Mouse (Mus musculus) midbrain, postnatal 0 days (tissue): ENCODE data around the gene Mnd1. TPM values are rescaled to one million over a fixed set of nuclear protein-coding genes. Genes with fewer than 3 reads are reported as not detected.
A peak's percentile ranks its signal among the peaks of the same experiment; 100 is the strongest.

Source experiments
- ATAC-seq: fragments of 200-750 bp; cut with Nextera tagmentation; 2 replicates; pipeline ENCODE4 v1.8.0; 2017; ENCODE audit warnings: moderate number of reproducible peaks, mild to moderate bottlenecking, moderate TSS enrichment, moderate library complexity; ENCODE audit not compliant: low FRiP score
- DNase-seq: peaks from one replicate; pipeline ENCODE4 v3.0.0-alpha.2; 2015; ENCODE audit warnings: low spot score
- H3K27ac ChIP-seq: fragments of 300-500 bp; sonication (generic); 2 replicates; pipeline ENCODE4 v1.5.1; 2014; ENCODE audit warnings: low read depth, mild to moderate bottlenecking, low read length, mixed read lengths
- H3K27me3 ChIP-seq: fragments of 300-500 bp; sonication (generic); 2 replicates; pipeline ENCODE4 v1.6.1; 2014; ENCODE audit warnings: low read length, control low read depth, mixed read lengths; ENCODE audit not compliant: insufficient read depth
- H3K36me3 ChIP-seq: fragments of 300-500 bp; sonication (generic); 2 replicates; pipeline ENCODE4 v1.6.1; 2014; ENCODE audit warnings: low read length, control low read depth, mixed read lengths; ENCODE audit not compliant: insufficient read depth
- H3K4me1 ChIP-seq: fragments of 300-500 bp; sonication (generic); 2 replicates; pipeline ENCODE4 v1.6.1; 2014; ENCODE audit warnings: mild to moderate bottlenecking, control low read depth, antibody characterized with exemption, low read length, mixed read lengths; ENCODE audit not compliant: insufficient read depth
- H3K4me2 ChIP-seq: fragments of 300-500 bp; sonication (generic); 2 replicates; pipeline ENCODE4 v1.6.1; 2014; ENCODE audit warnings: low read depth, mild to moderate bottlenecking, low read length, mixed read lengths; ENCODE audit not compliant: poor library complexity, severe bottlenecking
- H3K4me3 ChIP-seq: fragments of 300-500 bp; sonication (generic); 2 replicates; pipeline ENCODE4 v1.5.1; 2014; ENCODE audit warnings: low read depth, mild to moderate bottlenecking, low read length, moderate library complexity
- H3K9ac ChIP-seq: fragments of 300-500 bp; sonication (generic); replicated peaks from 2 replicates; pipeline ENCODE4 v1.6.1; 2014; ENCODE audit warnings: mild to moderate bottlenecking, low read length, moderate library complexity, mixed read lengths; ENCODE audit not compliant: poor library complexity, severe bottlenecking
- H3K9me3 ChIP-seq: fragments of 300-500 bp; sonication (generic); 2 replicates; pipeline ENCODE4 v1.6.1; 2016; ENCODE audit warnings: low read length, control low read depth
- CTCF ChIP-seq: IDR thresholded peaks from 2 replicates; pipeline ENCODE4 v1.5.1; 2016; ENCODE audit warnings: antibody characterized with exemption, mild to moderate bottlenecking
- whole genome bisulfite sequencing: fragments of 180-500 bp; shearing (Covaris S2); extraction: QIAGEN DNeasy Blood & Tissue Kit; methylation state at CpG from one replicate; pipeline ENCODE4 v1.1.7; 2014; 5-methylcytosine and 5-hydroxymethylcytosine counted together
- polyA plus RNA-seq: library from polyadenylated mRNA; unstranded; fragments of >200 nt; fragmentation: Nextera tagmentation; extraction: Ambion mirVana; gene quantifications from 2 replicates; pipeline ENCODE4 v1.2.1, GENCODE M21; 2015
- total RNA-seq: library from RNA; depleted of rRNA; stranded (reverse); fragments of >200 nt; gene quantifications from 2 replicates; pipeline ENCODE4 v1.2.3, GENCODE M21; 2014

The Mnd1 gene
- total and polyA plus RNA-seq, 2 experiments from 2014 or later: 1.9 to 2.5 TPM

DNA sequence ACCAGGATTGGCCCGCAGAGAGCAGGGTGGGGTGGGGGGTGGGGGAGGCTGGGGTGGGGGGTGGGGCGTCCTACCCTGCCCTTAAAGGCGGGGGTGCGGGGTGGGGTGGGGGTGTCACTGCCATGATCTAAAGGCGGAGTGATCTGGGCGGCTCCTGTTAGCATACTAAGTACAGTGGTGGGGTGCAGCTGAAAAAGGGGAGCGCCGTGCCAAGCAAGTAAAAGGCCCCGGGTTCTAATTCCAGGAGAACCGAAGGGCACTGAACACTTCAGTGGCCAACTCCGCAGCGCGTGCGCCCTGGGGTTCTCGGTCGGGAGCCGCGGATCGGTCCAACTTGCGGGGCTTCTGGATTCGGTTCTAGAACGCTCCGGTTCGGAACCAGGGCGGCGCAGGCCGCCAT, 440 bp downstream of the Mnd1 start:
- no peaks in the 10 kb centered on the region for H3K9me3 ChIP-seq
- no peak overlapping the region for H3K27ac ChIP-seq
- H3K36me3 ChIP-seq: peaks cover 2% of the 10 kb centered on the region; the same call in 1 of the 2 replicates
- peak overlapping the region; percentile 82 for H3K4me2 ChIP-seq
- no peak for TF ChIP-seq CTCF
- peak; percentile 24; the same call in 1 of the 2 replicates for ATAC-seq
- WGBS: under 1% methylated on average over 25 of the region's 27 CpGs
- H3K9ac ChIP-seq: peak overlapping the region; percentile 5; the same call in 1 of the 2 replicates
- H3K4me1 ChIP-seq: no peaks in the 10 kb centered on the region
- peak overlapping the region; percentile 44 for H3K4me3 ChIP-seq
- no peaks in the 10 kb centered on the region for H3K27me3 ChIP-seq
- no peak for DNase-seq

DNA sequence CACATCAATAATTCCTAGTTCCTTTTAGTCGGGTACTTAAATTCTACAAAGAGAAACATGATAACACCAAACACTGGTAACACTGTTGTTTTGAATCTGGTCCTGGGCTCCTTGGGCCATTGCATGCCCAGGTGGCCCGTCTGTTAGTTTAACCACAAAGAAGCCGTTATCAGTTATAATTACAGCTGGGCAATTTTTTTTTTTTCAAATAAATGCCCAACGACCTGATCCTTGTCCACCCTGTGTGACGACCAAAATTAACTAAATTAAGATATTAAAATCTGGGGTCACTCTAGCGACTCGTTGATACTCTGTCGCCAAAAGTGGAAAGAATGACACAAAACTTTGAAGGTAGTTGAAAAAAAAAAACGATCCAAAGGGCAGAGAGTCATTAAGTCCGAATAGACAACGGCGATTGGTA, 855 bp downstream of the Mnd1 start:
- no peak for TF ChIP-seq CTCF
- Histone ChIP-seq H3K27me3 (no peaks in the 10 kb centered on the region), H3K27ac (no peak overlapping the region), H3K36me3 (no peaks in the 10 kb centered on the region), H3K9ac (no peak overlapping the region), H3K4me2 (peak overlapping the region; percentile 82), H3K4me3 (peak overlapping the region; percentile 44), H3K4me1 (no peaks in the 10 kb centered on the region), H3K9me3 (no peaks in the 10 kb centered on the region)
- 21% methylated on average over 12 of the region's 12 CpGs for WGBS
- DNase-seq: no peak
- no peak for ATAC-seq

DNA sequence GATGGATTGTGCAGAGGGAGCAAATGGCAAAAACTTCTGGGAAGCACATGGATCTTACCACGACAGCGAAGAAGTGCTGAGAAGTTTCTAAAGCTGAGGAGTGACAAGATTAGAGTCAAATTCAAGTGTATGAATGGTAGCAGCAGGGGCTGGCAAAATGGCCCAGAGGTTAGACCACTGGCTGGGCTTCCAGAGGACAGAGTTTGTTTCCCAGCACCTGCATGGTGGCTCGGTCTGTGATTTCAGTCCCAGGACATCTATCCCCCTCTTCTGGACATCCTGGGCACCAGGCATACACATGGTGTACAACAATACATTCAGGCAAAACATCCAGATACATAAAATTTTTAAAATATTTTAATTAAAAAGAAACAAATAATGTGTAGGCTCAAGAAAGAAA, 5.8 kb downstream of the Mnd1 start:
- no peaks in the 10 kb centered on the region for H3K4me1 ChIP-seq
- no peak overlapping the region for H3K4me3 ChIP-seq
- no peak overlapping the region for H3K4me2 ChIP-seq
- no peaks in the 10 kb centered on the region for H3K27me3 ChIP-seq
- H3K9me3 ChIP-seq: no peaks in the 10 kb centered on the region
- ATAC-seq (no peak), DNase-seq (no peak)
- no peak overlapping the region for H3K27ac ChIP-seq
- TF ChIP-seq CTCF: no peak
- no peaks in the 10 kb centered on the region for H3K36me3 ChIP-seq
- 94% methylated on average over 3 of the region's 3 CpGs for WGBS
- H3K9ac ChIP-seq: no peak overlapping the region

DNA sequence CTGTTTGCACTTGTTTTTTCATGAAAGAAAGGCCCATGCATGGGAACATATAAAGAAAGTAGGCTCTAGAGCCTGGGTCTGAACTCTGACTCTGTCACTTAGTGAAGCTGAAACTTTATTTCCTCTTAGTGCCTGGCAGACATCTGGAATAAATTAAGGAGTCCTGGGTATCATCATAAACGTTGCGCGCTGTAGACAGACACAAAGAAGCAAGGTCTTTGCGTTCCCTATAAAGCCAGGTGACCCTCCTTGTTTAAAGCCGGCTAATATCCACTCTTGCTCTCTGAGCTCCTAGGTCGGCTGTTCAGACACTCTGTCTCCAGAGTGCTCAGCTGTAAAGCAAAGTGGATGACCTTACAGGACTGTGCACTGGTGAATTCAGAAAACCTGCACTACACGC, 14.6 kb downstream of the Mnd1 start:
- no peaks in the 10 kb centered on the region for H3K4me1 ChIP-seq
- 86% methylated on average over 7 of the region's 7 CpGs for WGBS
- no peak overlapping the region for H3K4me3 ChIP-seq
- DNase-seq (no peak), ATAC-seq (no peak)
- H3K9ac ChIP-seq: no peak overlapping the region
- no peaks in the 10 kb centered on the region for H3K9me3 ChIP-seq
- no peaks in the 10 kb centered on the region for H3K36me3 ChIP-seq
- no peak overlapping the region for H3K27ac ChIP-seq
- TF ChIP-seq CTCF: no peak
- H3K27me3 ChIP-seq: no peaks in the 10 kb centered on the region
- no peak overlapping the region for H3K4me2 ChIP-seq

DNA sequence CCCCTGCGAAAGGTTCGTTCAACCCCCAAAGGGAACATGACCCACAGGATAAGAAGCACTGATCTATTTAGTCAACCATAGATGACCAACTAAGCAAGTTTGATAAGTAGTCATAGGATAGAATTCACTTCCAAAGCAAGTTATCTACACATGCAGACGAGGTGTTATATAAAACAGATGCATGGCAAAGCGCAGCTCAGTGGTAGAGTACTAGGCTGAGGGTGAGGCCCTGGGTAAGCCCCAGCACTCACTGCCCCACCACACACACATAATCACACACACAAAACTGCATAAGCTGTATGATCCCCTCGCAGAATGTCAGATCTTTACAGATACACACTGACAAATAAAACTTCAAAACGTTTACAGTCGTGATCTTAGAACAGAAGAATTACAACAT, 19.1 kb downstream of the Mnd1 start:
- ATAC-seq: no peak
- Histone ChIP-seq H3K4me1 (no peaks in the 10 kb centered on the region), H3K27me3 (no peaks in the 10 kb centered on the region), H3K4me3 (no peak overlapping the region), H3K27ac (no peak overlapping the region), H3K9me3 (no peaks in the 10 kb centered on the region), H3K36me3 (no peaks in the 10 kb centered on the region), H3K9ac (no peak overlapping the region), H3K4me2 (no peak overlapping the region)
- 91% methylated on average over 7 of the region's 7 CpGs for WGBS
- no peak for TF ChIP-seq CTCF
- DNase-seq: no peak

DNA sequence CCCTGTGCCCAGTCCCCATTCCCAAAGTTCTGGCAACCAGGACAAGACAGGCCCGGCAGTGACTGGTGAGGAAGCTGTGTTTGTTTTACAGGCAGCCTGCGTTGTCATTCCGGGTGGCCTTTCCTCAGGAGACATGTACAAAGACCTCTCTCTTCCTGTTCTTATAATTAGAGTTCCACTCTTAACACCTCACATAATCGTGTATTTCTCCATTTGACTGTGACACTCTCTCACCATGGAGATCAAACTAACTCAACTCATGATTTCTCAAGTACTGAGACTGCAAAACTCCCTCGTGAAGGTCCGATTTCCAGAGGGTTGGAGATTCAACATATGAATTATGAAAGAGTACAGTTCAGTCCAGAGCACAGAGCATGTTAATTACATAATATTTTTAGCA, 19.7 kb downstream of the Mnd1 start:
- WGBS: 73% methylated on average over 6 of the region's 6 CpGs

More for the DNA sequence above, 19.7 kb downstream of the Mnd1 start:
- no peak for TF ChIP-seq CTCF
- no peak for DNase-seq
- Histone ChIP-seq H3K4me2 (no peak overlapping the region), H3K9ac (no peak overlapping the region), H3K36me3 (no peaks in the 10 kb centered on the region), H3K27me3 (no peaks in the 10 kb centered on the region), H3K27ac (no peak overlapping the region), H3K4me3 (no peak overlapping the region), H3K4me1 (no peaks in the 10 kb centered on the region), H3K9me3 (no peaks in the 10 kb centered on the region)
- ATAC-seq: no peak
